Mouse (Mus musculus): ENCODE measurements around the gene Gsdma3. TPM values are rescaled to one million over a fixed set of nuclear protein-coding genes. Genes with fewer than 3 reads are reported as not detected.
A peak's percentile ranks its signal among the peaks of the same experiment; 100 is the strongest.
"Not testable (repeated sequence)": the region's sequence is repeated elsewhere in the genome, so short reads cannot be mapped to it uniquely, and the experiment has no call there.

Gene Gsdma3
- polyA plus RNA-seq, 1 experiment: not detected

GRCm38 (mm10) chr11:98664091-98664490 is 37.9 kb downstream of the Gsdma3 start, which contains the start of gene Gsdma:
Gsdma (plus strand) TSS chr11:98664351.
- H3K4me3 ChIP-seq (ENCODE audit: insufficient read depth, poor library complexity, severe bottlenecking): no peak within 1 kb of the TSS
- TF ChIP-seq FOSL1 (IDR thresholded peaks at IDR 0.05; ENCODE audit: insufficient read depth, low read length, poor library complexity, severe bottlenecking) (no peak), USF1 (IDR thresholded peaks at IDR 0.05; ENCODE audit: low read depth) (no peak)
- H3K79me2 ChIP-seq (ENCODE audit: control insufficient read depth, insufficient read depth): no peaks in the 10 kb centered on the region
- no peaks in the 10 kb centered on the region for H3K36me3 ChIP-seq (ENCODE audit: control insufficient read depth, insufficient read depth)
- H3ac ChIP-seq (ENCODE audit: control insufficient read depth, insufficient read length, low read depth): no peak within 1 kb of the TSS
- H3K27me3 ChIP-seq (ENCODE audit: control insufficient read depth, insufficient read depth, insufficient read length): peaks cover 57% of the 10 kb centered on the region
- H3K79me3 ChIP-seq (ENCODE audit: low read depth): no peaks in the 10 kb centered on the region

- TF ChIP-seq FOSL1 (IDR thresholded peaks at IDR 0.05; ENCODE audit: insufficient read depth, low read length, poor library complexity, severe bottlenecking) (no peak), USF1 (IDR thresholded peaks at IDR 0.05; ENCODE audit: low read depth) (no peak), CEBPB (IDR thresholded peaks at IDR 0.05; ENCODE audit: low read depth) (no peak), MYOD1 (IDR thresholded peaks at IDR 0.05; ENCODE audit: control insufficient read depth, insufficient read length, low read depth) (no peak)
- Histone ChIP-seq H3ac (ENCODE audit: control insufficient read depth, insufficient read length, low read depth) (no peak overlapping the region), H3K4me3 (ENCODE audit: insufficient read depth, poor library complexity, severe bottlenecking) (no peak overlapping the region), H3K79me3 (ENCODE audit: low read depth) (no peaks in the 10 kb centered on the region), H3K27me3 (ENCODE audit: control insufficient read depth, insufficient read depth, insufficient read length) (peaks cover 54% of the 10 kb centered on the region), H3K36me3 (ENCODE audit: control insufficient read depth, insufficient read depth) (no peaks in the 10 kb centered on the region), H3K79me2 (ENCODE audit: control insufficient read depth, insufficient read depth) (no peaks in the 10 kb centered on the region)
Observed at GRCm38 (mm10) chr11:98668984-98669383, 42.8 kb downstream of the Gsdma3 start.

GRCm38 (mm10) chr11:98671284-98671815 is 45.2 kb downstream of the Gsdma3 start:
- Histone ChIP-seq H3K79me2 (ENCODE audit: control insufficient read depth, insufficient read depth) (no peaks in the 10 kb centered on the region), H3K27me3 (ENCODE audit: control insufficient read depth, insufficient read depth, insufficient read length) (peaks cover 43% of the 10 kb centered on the region), H3K79me3 (ENCODE audit: low read depth) (no peaks in the 10 kb centered on the region), H3ac (ENCODE audit: control insufficient read depth, insufficient read length, low read depth) (no peak overlapping the region), H3K36me3 (ENCODE audit: control insufficient read depth, insufficient read depth) (no peaks in the 10 kb centered on the region), H3K4me3 (ENCODE audit: insufficient read depth, poor library complexity, severe bottlenecking) (no peak overlapping the region)
- no peak for TF ChIP-seq MAX (IDR thresholded peaks at IDR 0.05)
- TF ChIP-seq FOSL1 (IDR thresholded peaks at IDR 0.05; ENCODE audit: insufficient read depth, low read length, poor library complexity, severe bottlenecking): no peak
- no peak for TF ChIP-seq MYOD1 (IDR thresholded peaks at IDR 0.05; ENCODE audit: control insufficient read depth, insufficient read length, low read depth)
- no peak for TF ChIP-seq CTCF (IDR thresholded peaks at IDR 0.05; ENCODE audit: control insufficient read depth, insufficient read depth, insufficient read length)
- no peak for TF ChIP-seq USF1 (IDR thresholded peaks at IDR 0.05; ENCODE audit: low read depth)
- TF ChIP-seq MYOG (IDR thresholded peaks at IDR 0.05; ENCODE audit: control insufficient read depth, extremely low read depth, insufficient read length): no peak
- TF ChIP-seq CEBPB (IDR thresholded peaks at IDR 0.05; ENCODE audit: low read depth): no peak

GRCm38 (mm10) chr11:98671857-98672256 is 45.7 kb downstream of the Gsdma3 start:
- no peak overlapping the region for H3ac ChIP-seq (ENCODE audit: control insufficient read depth, insufficient read length, low read depth)

GRCm38 (mm10) chr11:98672482-98672881 is 46.3 kb downstream of the Gsdma3 start:
- Histone ChIP-seq H3K79me2 (ENCODE audit: control insufficient read depth, insufficient read depth) (no peaks in the 10 kb centered on the region), H3K79me3 (ENCODE audit: low read depth) (no peaks in the 10 kb centered on the region), H3ac (ENCODE audit: control insufficient read depth, insufficient read length, low read depth) (no peak overlapping the region), H3K36me3 (ENCODE audit: control insufficient read depth, insufficient read depth) (no peaks in the 10 kb centered on the region), H3K27me3 (ENCODE audit: control insufficient read depth, insufficient read depth, insufficient read length) (peaks cover 32% of the 10 kb centered on the region), H3K4me3 (ENCODE audit: insufficient read depth, poor library complexity, severe bottlenecking) (no peak overlapping the region)
- TF ChIP-seq CEBPB (IDR thresholded peaks at IDR 0.05; ENCODE audit: low read depth) (no peak), FOSL1 (IDR thresholded peaks at IDR 0.05; ENCODE audit: insufficient read depth, low read length, poor library complexity, severe bottlenecking) (no peak), MAX (IDR thresholded peaks at IDR 0.05) (no peak), MYOD1 (IDR thresholded peaks at IDR 0.05; ENCODE audit: control insufficient read depth, insufficient read length, low read depth) (no peak), MYOG (IDR thresholded peaks at IDR 0.05; ENCODE audit: control insufficient read depth, extremely low read depth, insufficient read length) (no peak), USF1 (IDR thresholded peaks at IDR 0.05; ENCODE audit: low read depth) (no peak), CTCF (IDR thresholded peaks at IDR 0.05; ENCODE audit: control insufficient read depth, insufficient read depth, insufficient read length) (no peak)

More at GRCm38 (mm10) chr11:98671857-98672256, 45.7 kb downstream of the Gsdma3 start:
- Histone ChIP-seq H3K79me3 (ENCODE audit: low read depth) (no peaks in the 10 kb centered on the region), H3K36me3 (ENCODE audit: control insufficient read depth, insufficient read depth) (no peaks in the 10 kb centered on the region), H3K4me3 (ENCODE audit: insufficient read depth, poor library complexity, severe bottlenecking) (no peak overlapping the region), H3K79me2 (ENCODE audit: control insufficient read depth, insufficient read depth) (no peaks in the 10 kb centered on the region), H3K27me3 (ENCODE audit: control insufficient read depth, insufficient read depth, insufficient read length) (peaks cover 38% of the 10 kb centered on the region)
- no peak for TF ChIP-seq CEBPB (IDR thresholded peaks at IDR 0.05; ENCODE audit: low read depth)
- TF ChIP-seq MYOG (IDR thresholded peaks at IDR 0.05; ENCODE audit: control insufficient read depth, extremely low read depth, insufficient read length): no peak
- no peak for TF ChIP-seq USF1 (IDR thresholded peaks at IDR 0.05; ENCODE audit: low read depth)
- no peak for TF ChIP-seq MYOD1 (IDR thresholded peaks at IDR 0.05; ENCODE audit: control insufficient read depth, insufficient read length, low read depth)
- no peak for TF ChIP-seq FOSL1 (IDR thresholded peaks at IDR 0.05; ENCODE audit: insufficient read depth, low read length, poor library complexity, severe bottlenecking)
- no peak for TF ChIP-seq CTCF (IDR thresholded peaks at IDR 0.05; ENCODE audit: control insufficient read depth, insufficient read depth, insufficient read length)
- TF ChIP-seq MAX (IDR thresholded peaks at IDR 0.05): no peak

GRCm38 (mm10) chr11:98673136-98673535 is 47.0 kb downstream of the Gsdma3 start:
- H3ac ChIP-seq (ENCODE audit: control insufficient read depth, insufficient read length, low read depth); H3K79me2 ChIP-seq (ENCODE audit: control insufficient read depth, insufficient read depth); H3K36me3 ChIP-seq (ENCODE audit: control insufficient read depth, insufficient read depth); H3K79me3 ChIP-seq (ENCODE audit: low read depth); H3K4me3 ChIP-seq (ENCODE audit: insufficient read depth, poor library complexity, severe bottlenecking): not testable (repeated sequence)
- H3K27me3 ChIP-seq (ENCODE audit: control insufficient read depth, insufficient read depth, insufficient read length): peaks cover 25% of the 10 kb centered on the region
- peak; percentile 9 for TF ChIP-seq CTCF (IDR thresholded peaks at IDR 0.05; ENCODE audit: control insufficient read depth, insufficient read depth, insufficient read length)
